ENCODE assay signal across 9 mouse cellular contexts in genomic region chr9:32906233-32906872, GRCm38 (mm10).
DNase-seq lines count a peak whose midpoint lies in the region; ATAC-seq and TF ChIP-seq lines count a peak whose summit lies in the region.
"Had no signal": no experiment of that assay in that cellular context is flagged by ENCODE, and none has a peak within 500 bp of the region (broad histone marks: within the 10 kb centered on the region; RNA-seq: fewer than 3 reads in every experiment).

No protein-coding gene starts in this region.

- in situ Hi-C loops in CH12.LX (cut with MboI; ENCODE audit: low pct_ligation_motif_present, low pct_unique_long_range_greater_than_20kb, low sequenced_read_pairs), result no loop called here

- H3K9ac ChIP-seq in CH12.LX (ENCODE audit: insufficient read depth, low read depth), result no peak overlapping the region
- no peak overlapping the region for H3K9ac ChIP-seq in lung, embryonic 15.5 days
- no peak overlapping the region for H3K9ac ChIP-seq in midbrain, postnatal 0 days (replicated peaks; ENCODE audit: low read length, poor library complexity, severe bottlenecking)

- TF ChIP-seq CTCF in CH12.LX (conservative IDR thresholded peaks at IDR 0.05 in 1 of 2, IDR thresholded peaks at IDR 0.05 in 1 of 2; ENCODE audit: low read depth in 2 of 2, low read length in 2 of 2), result no peak
- TF ChIP-seq CTCF in midbrain, postnatal 0 days (IDR thresholded peaks at IDR 0.05), result no peak

- peak; percentile 69 to 77 for ATAC-seq in hematopoietic stem cell, adult 5-6 weeks (replicated peaks in 1 of 2; ENCODE audit: insufficient read depth in 1 of 2, low FRiP score in 2 of 2, low TSS enrichment in 1 of 2, low read depth in 1 of 2, poor library complexity in 2 of 2, severe bottlenecking in 2 of 2)
- ATAC-seq in lung, embryonic 15.5 days (ENCODE audit: borderline replicate concordance, extremely low read depth, low FRiP score, low TSS enrichment), result peak; percentile 42; the same call in 1 of the 2 replicates
- no peak for ATAC-seq in megakaryocyte-erythroid progenitor cell, adult 5-6 weeks (replicated peaks; ENCODE audit: low FRiP score, low TSS enrichment, poor library complexity, severe bottlenecking)
- ATAC-seq in midbrain, postnatal 0 days (ENCODE audit: low FRiP score), result no peak

- H3K36me3 ChIP-seq in CH12.LX (replicated peaks in 1 of 2; ENCODE audit: control insufficient read depth in 1 of 2, insufficient read depth in 1 of 2, low read length in 1 of 2), result no peaks in the 10 kb centered on the region
- no peaks in the 10 kb centered on the region for H3K36me3 ChIP-seq in lung, embryonic 15.5 days
- no peaks in the 10 kb centered on the region for H3K36me3 ChIP-seq in midbrain, postnatal 0 days (ENCODE audit: insufficient read depth, low read length)

- H3K4me1 ChIP-seq in CH12.LX (ENCODE audit: control insufficient read depth in 1 of 2, insufficient read depth in 2 of 2), result peaks cover 0 to 9% of the 10 kb centered on the region in 2 experiments; a peak in 2 of 4 replicates
- 0 out of 2 replicates have a peak, but pooled peaks cover 3% of the 10 kb centered on the region for H3K4me1 ChIP-seq in lung, embryonic 15.5 days
- no peaks in the 10 kb centered on the region for H3K4me1 ChIP-seq in midbrain, postnatal 0 days (ENCODE audit: insufficient read depth, low read length)

- peak; percentile 40 for DNase-seq in adrenal gland, adult 2 months
- no peak for DNase-seq in adrenal gland, postnatal 4 days (ENCODE audit: low spot score in 2 of 2)
- DNase-seq in CH12.LX (ENCODE audit: extremely low read depth), result no peak
- no peak for DNase-seq in urinary bladder, postnatal 36 days (ENCODE audit: low spot score in 2 of 2)
- DNase-seq in midbrain, postnatal 0 days (ENCODE audit: low spot score), result no peak

- TF ChIP-seq RAD21 in CH12.LX (IDR thresholded peaks at IDR 0.05; ENCODE audit: low read depth, low read length), result no peak

- no peaks in the 10 kb centered on the region for H3K27me3 ChIP-seq in CH12.LX (replicated peaks)
- no peaks in the 10 kb centered on the region for H3K27me3 ChIP-seq in lung, embryonic 15.5 days
- H3K27me3 ChIP-seq in midbrain, postnatal 0 days (ENCODE audit: insufficient read depth, low read length), result no peaks in the 10 kb centered on the region

- H3K9me3 ChIP-seq in CH12.LX (replicated peaks; ENCODE audit: low read length), result no peaks in the 10 kb centered on the region
- no peaks in the 10 kb centered on the region for H3K9me3 ChIP-seq in lung, embryonic 15.5 days
- H3K9me3 ChIP-seq in midbrain, postnatal 0 days (ENCODE audit: low read length), result no peaks in the 10 kb centered on the region

- no peaks in the 10 kb centered on the region for H3K79me2 ChIP-seq in CH12.LX (replicated peaks; ENCODE audit: control insufficient read depth, extremely low read depth, insufficient read depth, poor library complexity, severe bottlenecking)

- no peak for TF ChIP-seq POLR2A in CH12.LX (IDR thresholded peaks at IDR 0.05; ENCODE audit: low read depth, low read length)

- WGBS in lung, embryonic 15.5 days, result 41% methylated on average over 8 of the region's 8 CpGs
- 84% methylated on average over 8 of the region's 8 CpGs for WGBS in midbrain, postnatal 0 days

- no peak overlapping the region for H3K27ac ChIP-seq in CH12.LX (ENCODE audit: insufficient read depth, low read depth)
- H3K27ac ChIP-seq in lung, embryonic 15.5 days, result peak overlapping the region; percentile 2; the same call in 1 of the 2 replicates
- no peak overlapping the region for H3K27ac ChIP-seq in midbrain, postnatal 0 days (ENCODE audit: low read depth, low read length)

- no peak overlapping the region for H3K4me3 ChIP-seq in CH12.LX (replicated peaks in 1 of 3; ENCODE audit: low read depth in 2 of 3, low read length in 2 of 3, poor library complexity in 1 of 3)
- no peak overlapping the region for H3K4me3 ChIP-seq in lung, embryonic 15.5 days
- no peak overlapping the region for H3K4me3 ChIP-seq in midbrain, postnatal 0 days (ENCODE audit: low read depth, low read length)
- H3K4me3 ChIP-seq: erythroblast, embryonic 14.5 days had no signal

- TF ChIP-seq EP300 in CH12.LX (IDR thresholded peaks at IDR 0.05; ENCODE audit: low read length), result no peak

- dilution Hi-C loops in CH12.LX (cut with MboI; ENCODE audit: extremely low pct_ligation_motif_present, extremely low pct_unique_long_range_greater_than_20kb, low sequenced_read_pairs), result no loop called here

- peak overlapping the region; percentile 7; the same call in 1 of the 2 replicates for H3K4me2 ChIP-seq in CH12.LX (ENCODE audit: insufficient read depth, low read depth, poor library complexity, severe bottlenecking)
- H3K4me2 ChIP-seq in lung, embryonic 15.5 days, result no peak overlapping the region
- H3K4me2 ChIP-seq in midbrain, postnatal 0 days (ENCODE audit: low read depth, low read length, poor library complexity, severe bottlenecking), result no peak overlapping the region

TF ChIP-seq in CH12.LX, 34 proteins besides CTCF, POLR2A, EP300 and RAD21:
- TF ChIP-seq ELF1 (IDR thresholded peaks at IDR 0.05; ENCODE audit: low read depth, low read length), result no peak
- no peak for TF ChIP-seq CHD1 (IDR thresholded peaks at IDR 0.05; ENCODE audit: low read depth, low read length)
- TF ChIP-seq MAFK (IDR thresholded peaks at IDR 0.05; ENCODE audit: insufficient replicate concordance, low read length), result 0 out of 2 replicates have a peak, but pooled peaks have one; percentile 11
TF ChIP-seq in CH12.LX: peak in this region for 1.

Comparison
In these comparisons a context has a peak if more than half of its experiments do, and no peak if none do; other contexts are left out.
1. ATAC-seq: peak in hematopoietic stem cell, adult 5-6 weeks (2 of 2) and lung, embryonic 15.5 days (single experiment); none in megakaryocyte-erythroid progenitor cell, adult 5-6 weeks (single experiment) and midbrain, postnatal 0 days (single experiment).